Mouse (Mus musculus): Measurements from ENCODE around the gene Mblac2.

- TF ChIP-seq CTCF (IDR thresholded peaks at IDR 0.05; ENCODE audit: low read depth, low read length), result no peak
- TF ChIP-seq GATA1 (IDR thresholded peaks at IDR 0.05; ENCODE audit: borderline replicate concordance, low read length), result no peak
- TF ChIP-seq TAL1 (conservative IDR thresholded peaks at IDR 0.05; ENCODE audit: low read depth, low read length), result no peak
- TF ChIP-seq GATA2 (IDR thresholded peaks at IDR 0.05; ENCODE audit: borderline replicate concordance, low read depth, low read length), result no peak
Observed at GRCm38 (mm10) chr13:81675333-81675732, 35.8 kb upstream of the Mblac2 start.
